Mouse (Mus musculus) brain, embryonic 14.5 days (tissue): ENCODE results near the gene Arpp21.

Experiments used
- CTCF ChIP-seq: fragments of 200-500 bp; IDR thresholded peaks from 2 replicates; pipeline ENCODE4 v1.5.1; 2012; ENCODE audit warnings: inconsistent platforms, mild to moderate bottlenecking, moderate library complexity, borderline replicate concordance; ENCODE audit not compliant: insufficient read depth, insufficient read length; ENCODE audit errors: extremely low read depth
- POLR2A ChIP-seq: fragments of 200-500 bp; IDR thresholded peaks from 2 replicates; pipeline ENCODE4 v1.6.1; 2012; ENCODE audit warnings: mild to moderate bottlenecking, inconsistent platforms, borderline replicate concordance; ENCODE audit not compliant: poor library complexity, insufficient read depth, insufficient read length, severe bottlenecking; ENCODE audit errors: extremely low read depth

DNA sequence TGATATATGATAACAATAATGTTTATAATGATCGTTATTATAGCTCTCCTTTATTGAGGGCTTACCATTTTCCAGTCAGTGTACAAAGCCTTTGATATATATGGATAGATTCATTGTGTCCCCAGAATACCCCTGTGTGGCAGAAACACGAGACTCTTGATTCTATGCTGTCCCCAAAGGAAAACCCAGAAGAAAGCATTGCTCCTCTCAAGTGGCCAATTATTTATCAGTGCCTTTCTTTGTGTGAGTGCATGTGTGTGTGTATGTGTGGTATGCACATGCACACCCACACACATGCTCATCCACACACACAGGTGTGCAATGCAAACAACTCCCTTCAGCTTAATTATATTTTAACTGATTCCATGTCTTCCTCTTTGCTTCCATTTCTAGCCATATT is 25.8 kb upstream of the Arpp21 start:
- TF ChIP-seq CTCF (no peak), POLR2A (no peak)
